Mouse (Mus musculus) monocyte, adult 2 months (primary cell): ENCODE results near the gene Mtmr11.

Experiments
- DNase-seq, 2 experiments: peaks; one replicate each; pipeline ENCODE4 v3.0.0; 2022; ENCODE audit warnings: low spot score in 2 of 2, low read depth in 1 of 2

The Mtmr11 gene

DNA sequence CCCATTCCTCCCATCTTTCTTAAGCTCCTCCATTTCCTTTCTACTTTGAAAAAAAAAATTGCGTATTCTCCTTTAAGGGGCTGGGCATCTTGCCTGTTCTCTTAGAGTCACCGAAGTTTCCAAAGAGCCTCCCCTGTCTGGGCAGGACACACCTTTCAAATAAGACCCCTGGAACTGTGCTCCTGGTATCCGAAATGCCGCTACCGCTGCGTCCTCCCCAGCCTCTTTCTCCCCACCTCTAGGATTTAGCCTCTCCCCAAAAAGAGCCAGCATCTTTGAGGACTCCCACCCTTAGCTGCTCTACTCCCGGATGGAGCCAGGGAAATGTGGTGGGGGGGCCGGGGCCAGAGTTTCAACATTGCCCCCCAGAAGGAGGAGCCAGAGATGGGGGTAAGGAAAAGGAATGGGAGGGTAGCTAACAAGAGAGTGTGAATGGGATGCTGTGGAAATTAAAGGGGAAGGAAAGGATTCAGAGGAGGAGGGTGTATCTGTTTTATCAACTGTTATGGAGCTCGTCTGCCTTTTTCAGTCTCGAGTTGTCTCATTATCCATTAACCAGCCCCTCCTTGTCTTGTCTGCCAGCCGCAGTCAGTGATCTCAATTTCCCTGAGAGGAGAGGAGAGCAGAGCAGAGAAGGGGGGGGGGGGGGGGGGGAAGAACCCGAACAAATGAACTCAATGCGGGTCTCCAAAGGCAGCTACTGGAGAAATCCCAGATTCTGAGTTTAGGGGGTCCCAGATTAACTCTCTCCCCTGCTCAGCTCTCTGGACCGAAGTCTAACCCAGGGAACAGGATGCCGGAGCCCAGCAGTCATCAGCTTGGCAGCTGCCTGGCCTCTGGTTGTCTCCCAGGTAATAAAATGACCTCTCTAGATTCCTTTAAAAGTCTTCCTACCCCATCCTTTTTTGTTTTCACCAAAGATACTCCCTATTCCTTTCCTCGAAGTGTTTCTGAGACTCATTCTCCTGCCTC is at the start of gene Mtmr11:
Gene Mtmr11, plus strand, starts transcription at position 136 of the 972 bp plus-strand sequence.
- DNase-seq, result no peak

DNA sequence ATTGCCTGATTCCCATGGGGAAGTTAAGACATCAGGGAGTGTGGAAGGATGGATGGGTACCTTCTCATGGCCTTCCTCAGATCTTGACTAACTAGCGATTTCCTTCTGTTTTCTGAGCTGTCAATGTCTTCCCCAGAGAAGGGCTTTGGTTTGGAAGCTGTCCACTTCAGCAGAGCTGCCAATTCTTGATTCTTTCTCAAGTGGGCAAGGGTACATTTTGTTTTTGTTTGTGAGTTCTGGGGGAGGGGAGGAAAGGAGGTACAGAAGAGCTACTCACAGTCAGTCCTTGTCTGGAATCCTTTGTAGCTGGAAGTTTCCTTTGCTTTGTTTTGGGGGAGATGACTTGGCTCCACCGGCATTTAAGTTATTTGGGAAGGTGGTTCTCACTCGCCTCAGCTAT is 48.6 kb upstream of the Mtmr11 start:
- no peak for DNase-seq

DNA sequence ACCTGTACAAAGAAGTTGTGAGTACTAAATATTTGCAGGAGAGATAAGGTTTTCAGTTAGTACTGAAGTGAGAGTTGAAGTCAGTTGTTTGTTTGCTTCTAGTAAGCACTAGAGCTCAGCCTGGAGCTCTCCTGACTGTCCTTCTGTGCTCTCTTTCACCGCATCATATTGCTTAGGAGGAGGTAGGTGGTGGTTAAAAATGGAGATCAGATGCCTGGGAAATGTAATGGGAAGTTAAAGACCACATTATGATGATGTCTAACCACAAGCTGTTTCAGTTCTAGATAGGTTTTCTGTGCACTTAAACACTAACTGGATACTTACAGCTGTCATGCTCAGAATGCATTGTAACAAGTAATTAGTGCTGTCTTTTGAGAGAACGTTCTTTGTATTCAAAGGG is 43.7 kb upstream of the Mtmr11 start:
- DNase-seq, result no peak

DNA sequence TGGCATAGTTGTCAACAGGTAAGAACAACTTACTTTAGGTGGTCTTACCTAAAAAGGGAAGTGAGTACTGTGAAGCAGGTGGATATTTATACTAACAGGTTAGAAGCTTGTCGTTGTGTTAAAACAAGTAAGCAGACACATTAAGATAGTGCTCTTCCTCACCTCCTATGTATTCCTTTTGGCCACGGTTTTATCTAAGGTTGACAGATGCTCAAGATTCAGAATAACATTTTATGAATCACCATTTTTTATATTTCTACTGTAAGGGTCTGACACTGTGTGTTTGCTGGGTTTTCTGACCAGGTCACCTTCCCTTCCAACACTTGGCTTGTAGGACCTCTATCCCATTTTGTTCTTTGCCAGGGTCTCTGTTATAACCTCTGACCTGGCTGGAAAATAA is 43.1 kb upstream of the Mtmr11 start:
- DNase-seq, result no peak

DNA sequence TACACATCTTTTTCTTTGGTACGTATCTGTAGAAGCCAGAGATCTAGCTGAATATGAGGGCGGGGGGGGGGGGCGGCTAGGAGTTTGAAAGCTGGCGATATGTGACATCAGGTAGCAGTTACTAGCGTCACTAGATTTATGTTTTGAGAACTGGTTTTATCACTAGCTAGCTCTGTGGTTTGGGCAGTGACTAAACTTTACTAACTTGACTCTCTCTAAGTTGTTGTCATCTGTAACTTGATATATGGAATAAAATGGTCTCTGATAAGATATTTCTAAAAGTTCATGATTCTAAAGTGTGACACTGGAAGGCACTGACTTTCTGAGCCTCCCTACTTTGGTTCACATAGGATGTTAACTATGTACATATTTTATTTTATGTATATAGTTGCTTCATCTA is 37.6 kb upstream of the Mtmr11 start:
- no peak for DNase-seq

DNA sequence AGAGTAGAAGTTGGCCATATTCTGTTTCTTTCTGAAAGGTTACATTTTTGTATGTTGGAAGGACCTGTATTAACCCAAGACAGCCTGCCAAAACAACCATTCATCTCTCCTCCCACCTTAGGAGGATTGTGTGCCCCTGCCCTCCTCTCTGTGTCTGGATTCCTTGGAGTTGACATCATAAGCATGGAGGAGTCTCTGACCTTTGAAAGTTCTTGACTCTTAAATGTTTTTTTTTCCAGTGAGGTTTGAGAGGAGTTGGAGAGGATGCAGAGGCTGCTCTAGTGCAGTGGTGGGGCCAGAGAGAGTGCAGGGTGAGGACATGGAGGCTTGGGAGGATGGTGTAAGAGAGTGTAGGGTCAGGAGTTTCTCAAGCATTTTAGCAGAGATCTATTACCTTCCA is 33.7 kb upstream of the Mtmr11 start:
- DNase-seq, result no peak

DNA sequence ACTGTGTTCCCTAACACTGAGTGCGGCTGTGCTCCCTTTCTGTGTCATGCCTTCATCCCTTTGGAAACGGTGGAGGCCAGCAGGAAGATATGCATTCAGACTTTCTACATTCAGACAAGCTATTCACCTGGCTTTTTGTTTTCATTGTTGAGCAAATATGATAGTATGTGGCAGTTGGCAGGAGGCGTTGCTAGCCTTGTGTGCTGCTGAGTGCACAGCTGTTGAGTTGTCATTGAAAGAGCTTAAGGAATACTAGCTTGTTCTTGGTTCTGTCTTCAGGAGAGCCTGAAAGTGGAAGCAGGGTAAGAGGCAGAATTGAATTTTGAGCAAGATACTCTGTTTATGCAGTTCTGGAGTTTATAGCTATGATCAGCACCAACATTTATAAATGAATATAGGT is 29.3 kb upstream of the Mtmr11 start:
- DNase-seq, result no peak

DNA sequence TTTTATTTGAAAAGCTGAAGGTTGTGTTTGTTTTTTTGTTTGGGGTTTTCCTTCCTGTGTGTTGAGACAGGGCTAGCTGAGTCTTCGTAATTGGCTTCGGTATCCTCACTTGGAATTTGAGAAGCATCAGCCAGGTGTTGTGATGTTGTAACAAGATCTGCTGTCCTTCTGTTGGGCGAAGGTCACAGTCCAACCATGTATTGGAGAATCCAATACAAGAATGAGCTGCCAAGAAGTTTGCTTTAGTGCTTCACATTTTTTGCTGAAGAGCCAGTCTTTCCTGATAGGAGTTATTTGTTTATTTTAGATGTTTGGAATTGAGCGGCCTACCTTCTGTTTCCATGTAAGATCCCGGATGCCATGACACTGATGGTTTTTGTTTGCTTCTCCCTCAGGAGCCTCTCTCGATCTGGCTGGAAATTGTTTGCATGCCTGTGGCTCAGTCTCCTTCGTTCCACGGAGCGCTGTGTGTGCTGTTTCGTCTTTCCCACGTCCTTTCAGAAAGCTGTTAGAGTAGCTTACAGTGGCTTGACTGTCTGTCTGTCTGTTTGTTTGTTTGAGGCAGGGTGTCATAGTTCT is 28.4 kb upstream of the Mtmr11 start:
- no peak for DNase-seq

DNA sequence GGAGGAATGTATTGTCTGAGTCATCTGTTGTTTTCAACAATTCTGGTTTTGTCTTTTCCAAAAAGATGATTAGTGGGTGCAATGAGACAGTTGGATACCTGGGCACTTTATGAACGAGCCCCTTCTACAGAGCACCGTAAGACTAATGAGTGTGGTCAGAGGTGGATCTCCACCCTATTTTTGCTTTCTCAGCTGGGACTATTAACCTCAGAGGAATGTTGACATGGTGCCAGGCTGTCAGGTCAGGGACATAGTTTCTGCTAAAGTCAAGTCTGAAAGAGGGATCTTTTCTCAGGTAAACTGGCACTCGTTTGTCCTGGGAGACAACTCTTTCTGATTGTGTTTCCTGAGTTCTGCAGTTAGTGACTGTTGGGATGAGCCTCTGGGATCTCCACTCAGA is 26.8 kb upstream of the Mtmr11 start:
- no peak for DNase-seq

DNA sequence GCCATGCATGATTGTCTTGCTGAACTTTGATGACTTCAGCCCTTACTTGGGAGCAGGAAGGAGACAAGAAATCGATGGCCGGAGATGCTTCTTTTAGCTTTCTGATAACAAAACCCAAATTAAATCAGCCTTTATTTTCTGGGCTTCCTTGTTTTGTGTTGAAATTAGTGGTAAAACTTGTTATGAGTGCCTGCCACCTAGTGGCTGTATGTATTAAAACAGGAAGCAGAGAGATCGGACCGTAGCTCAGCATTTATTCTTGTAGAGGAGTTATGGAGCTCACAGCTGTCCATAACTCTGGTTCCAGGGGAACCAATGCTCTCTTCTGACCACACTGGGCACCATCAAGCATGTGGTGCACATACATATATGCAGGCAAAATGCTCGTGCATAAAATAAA is 13.9 kb upstream of the Mtmr11 start:
- DNase-seq, result no peak

DNA sequence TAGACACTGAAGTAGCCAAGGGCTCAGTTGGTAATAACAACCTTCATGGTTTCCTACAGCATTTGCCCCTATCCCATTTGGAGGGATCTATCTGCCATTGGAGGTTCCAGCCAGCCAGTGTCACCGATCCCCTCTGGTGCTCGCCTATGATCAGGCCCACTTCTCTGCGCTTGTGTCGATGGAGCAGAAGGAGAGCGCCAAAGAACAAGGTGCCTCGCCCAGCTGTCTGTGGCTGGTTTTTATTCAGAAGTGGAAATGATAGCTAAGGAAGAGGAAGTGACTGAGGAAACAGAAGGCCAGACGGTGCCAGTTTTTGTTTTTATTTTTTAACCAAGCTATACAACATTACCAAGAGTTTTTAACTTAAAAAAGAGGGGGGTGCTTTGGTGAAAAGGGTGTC is 10.0 kb upstream of the Mtmr11 start:
- no peak for DNase-seq

DNA sequence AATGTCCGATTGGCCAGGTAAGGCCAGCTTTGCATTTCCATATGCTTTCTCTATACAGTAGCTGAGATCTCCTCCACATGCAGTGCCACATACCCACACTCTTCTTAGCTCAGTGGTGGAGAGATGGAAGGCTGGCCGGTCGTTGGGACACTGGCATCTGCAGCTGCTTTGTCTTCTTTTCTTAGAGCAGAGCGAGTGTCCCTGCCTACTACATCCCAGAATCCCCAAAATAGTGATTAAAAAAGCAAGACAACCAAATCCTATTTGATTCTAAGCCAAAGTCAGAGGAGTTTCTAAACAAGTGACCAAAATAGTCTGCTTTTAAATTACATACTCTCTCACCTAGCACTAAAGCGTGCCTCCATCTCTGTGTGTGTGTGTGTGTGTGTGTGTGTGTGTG is 9.2 kb upstream of the Mtmr11 start:
- no peak for DNase-seq

DNA sequence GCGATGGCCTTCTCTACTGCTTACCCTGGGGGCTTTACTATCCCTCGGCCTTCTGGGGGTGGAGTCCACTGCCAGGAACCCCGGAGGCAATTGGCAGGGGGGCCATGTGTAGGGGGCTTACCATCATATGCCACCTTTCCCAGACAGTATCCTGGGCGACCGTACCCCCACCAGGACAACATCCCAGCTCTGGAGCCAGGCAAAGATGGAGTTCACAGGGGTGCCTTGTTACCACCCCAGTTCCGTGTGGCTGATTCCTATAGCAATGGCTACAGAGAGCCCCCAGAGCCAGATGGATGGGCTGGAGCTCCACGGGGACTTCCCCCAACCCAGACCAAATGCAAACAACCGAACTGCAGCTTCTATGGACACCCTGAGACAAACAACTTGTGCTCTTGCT is 6.3 kb upstream of the Mtmr11 start:
- no peak for DNase-seq

DNA sequence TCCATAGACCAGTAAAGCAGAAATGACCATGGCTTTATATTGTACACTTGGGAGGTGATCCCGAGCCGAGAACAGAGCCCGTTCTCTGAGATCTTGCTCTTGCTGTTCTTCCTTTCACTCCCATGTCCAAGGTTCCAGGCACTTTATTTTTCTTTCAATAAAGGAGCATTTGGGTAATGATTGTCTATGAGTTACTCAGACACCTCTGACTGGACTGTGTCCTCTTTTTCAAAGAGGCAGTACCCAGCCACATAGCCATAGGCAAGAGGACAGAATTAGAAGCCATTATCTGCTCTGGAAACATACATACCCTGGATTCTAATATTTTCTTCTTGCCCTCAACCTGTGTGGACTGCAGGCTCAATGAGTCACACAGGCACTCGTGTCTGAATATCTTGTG is 2.0 kb upstream of the Mtmr11 start:
- DNase-seq, result no peak

DNA sequence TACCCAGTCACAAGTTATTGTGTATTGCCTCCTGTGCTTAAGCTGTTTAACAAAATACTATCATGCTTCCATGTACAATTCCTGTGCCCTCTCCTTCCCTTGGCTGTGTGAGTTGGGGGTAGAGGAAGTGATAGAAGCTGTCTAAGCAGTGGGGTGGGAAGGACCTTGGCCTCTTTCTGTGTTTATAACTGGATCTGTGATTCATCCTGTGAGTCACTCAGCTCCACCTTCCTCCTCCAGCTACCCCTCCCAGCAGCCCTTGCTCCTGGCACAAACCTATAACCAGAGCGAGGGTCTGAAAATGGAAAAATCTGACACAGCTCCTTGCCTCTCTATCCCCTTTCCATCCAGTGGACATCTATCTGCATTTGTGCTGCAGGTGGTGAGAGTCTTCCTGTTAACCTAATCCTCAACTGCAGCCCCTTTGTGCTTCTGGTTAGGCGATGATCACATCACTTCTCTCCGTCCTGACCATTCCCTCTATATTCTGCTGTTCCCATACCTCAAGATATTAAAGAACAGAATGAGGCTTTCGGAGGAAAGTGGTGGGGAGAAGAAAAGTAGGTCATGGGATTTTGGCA is 1.5 kb upstream of the Mtmr11 start:
- DNase-seq, result no peak

DNA sequence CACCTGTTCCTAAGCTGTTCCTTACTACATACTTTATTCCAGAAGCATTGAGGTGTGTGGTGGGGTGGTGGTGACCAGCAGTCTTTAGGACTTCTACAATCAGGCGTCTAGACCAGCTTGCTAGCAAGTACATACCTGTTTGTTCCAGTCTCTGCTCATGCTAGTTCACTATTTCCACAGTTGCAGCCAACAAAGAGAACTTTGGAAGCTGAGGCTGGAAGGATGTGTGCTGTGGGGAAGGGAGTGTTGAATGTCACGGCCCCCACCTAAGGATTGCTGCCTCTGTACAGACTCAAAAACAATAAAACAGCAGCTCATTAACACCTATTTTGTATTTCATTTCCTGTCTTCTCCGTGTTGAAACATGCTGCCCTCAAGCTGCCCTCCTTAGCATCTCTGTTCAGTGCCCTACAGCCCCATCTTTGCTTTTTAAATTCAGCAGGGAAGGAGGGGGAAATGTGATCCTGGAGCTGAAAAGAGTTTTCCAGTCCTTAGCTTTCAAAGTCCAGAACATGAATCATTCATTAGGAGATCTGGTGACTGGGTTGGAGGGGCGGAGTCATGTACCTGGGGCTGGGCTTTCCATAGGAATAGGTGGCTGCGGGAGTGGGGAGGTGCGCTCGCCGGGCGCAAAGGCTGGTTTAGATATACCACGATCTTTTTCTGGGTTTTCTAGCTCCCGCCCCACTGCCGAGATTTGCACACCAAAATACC is 844 bp upstream of the Mtmr11 start:
- no peak for DNase-seq

DNA sequence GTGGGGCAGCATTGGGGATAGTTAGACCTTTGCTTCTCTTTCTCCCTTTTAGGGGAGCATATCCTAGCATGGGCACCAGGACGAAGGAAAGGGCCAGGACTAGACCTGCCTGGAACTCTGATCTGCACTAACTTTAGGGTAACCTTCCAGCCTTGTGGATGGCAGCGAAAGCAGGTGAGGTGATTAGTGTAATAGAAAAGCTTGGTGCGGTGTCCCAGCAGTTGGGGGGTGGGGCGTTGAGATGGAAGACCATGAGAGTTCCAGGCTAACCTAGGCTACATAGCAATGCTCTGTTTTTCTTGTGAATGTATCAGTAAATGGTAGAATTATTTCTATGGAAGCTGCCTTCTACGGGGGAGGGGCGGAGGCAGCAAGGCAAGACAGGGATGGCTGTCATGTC is 1.2 kb downstream of the Mtmr11 start:
- no peak for DNase-seq

DNA sequence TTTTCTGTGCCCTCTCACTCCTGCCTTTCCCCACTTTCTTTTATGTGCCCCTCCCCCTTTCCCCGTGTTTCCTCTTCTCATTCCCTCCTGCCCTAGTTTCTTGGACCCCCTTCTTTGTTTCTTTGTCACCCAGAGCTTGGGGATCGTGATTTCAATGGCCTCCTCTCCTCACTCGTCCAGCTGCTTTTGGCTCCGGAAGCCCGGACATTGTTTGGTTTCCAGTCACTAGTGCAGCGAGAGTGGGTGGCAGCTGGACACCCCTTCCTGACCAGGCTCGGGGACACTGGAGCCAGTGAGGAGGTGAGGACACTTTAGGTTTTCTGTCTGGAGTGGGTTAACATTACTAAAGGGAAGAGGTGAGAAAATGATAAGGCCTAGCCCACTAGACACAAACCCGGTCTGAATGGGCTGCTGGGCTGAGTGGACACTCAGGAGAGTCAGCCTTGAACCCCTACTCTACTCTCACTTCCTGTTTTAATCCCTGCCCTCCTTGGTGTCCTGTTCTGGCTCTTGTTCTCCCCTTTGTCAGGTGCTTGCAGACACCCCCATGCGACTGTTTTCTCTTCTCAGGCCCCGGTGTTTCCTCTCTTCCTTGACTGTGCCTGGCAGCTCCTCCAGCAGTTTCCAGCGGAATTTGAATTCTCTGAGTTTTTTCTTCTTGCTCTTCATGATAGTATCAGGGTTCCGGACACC is 6.8 kb downstream of the Mtmr11 start:
- DNase-seq, result no peak

DNA sequence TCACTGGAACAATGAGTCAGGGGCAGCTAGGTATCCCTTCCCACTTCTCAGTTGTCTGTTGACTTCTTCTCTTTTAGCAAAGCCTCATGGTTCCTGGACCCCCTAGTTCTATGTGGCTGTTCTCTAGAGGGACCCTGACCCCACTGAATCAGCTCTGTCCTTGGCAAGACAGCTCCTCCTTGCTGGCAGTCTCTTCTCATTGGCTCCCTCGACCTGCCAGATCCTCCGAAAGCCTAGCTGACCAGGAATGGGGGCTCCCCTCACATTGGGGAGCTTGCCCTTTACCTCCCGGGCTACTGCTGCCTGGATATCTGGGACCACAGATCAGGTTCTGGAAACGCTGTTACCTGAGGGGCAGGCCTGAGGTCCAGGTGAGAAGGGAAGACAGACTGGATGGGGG is 8.5 kb downstream of the Mtmr11 start:
- no peak for DNase-seq

DNA sequence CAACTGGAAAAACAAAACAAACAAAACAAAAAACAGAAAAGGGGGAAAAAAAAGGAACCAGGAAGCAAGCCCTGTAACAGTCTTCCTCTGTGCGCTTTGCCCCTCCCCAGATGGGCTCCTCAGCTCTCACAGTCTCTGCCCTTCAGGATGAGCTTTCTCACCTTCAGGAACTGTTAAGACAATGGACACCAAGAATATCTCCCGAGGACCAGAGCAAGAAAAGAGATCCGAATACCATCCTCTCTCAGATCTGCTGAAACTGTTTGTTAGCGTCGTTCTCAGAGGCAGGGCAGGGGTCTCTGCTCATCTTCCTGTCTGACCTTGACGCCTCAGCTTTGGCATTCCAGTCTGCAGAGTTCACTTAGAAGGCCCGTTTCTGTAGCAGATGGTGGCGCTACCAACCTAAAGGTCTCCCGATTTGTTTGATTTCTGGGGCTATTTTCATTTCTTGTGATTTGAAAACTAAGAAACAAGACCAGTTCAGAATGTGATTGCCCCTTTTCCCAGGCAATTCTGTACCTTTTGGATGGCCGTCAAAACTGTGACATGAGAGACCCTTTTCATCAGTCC is 9.3 kb downstream of the Mtmr11 start:
- no peak for DNase-seq
